Mouse (Mus musculus): ENCODE results near the gene Myo16.

Myo16 gene

DNA sequence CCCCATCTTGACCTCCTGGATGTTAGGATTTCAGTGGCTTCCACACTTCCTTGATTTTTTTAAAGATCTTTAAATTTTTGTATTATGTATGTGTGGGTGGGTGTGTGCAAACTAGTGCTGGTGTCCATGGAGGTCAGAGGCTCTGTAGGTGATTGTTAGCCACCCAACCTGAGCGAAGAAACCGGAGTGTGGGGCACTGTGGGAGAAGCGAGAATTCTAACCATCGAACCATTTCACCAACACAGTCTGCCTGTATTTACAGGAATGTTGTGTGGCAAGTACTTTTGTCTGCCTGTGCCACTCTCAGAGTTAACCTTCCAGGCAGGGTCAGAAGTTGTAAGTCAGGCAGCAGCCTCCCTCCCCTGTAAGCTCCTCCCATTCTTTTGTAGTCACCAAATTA, 22.3 kb downstream of the Myo16 start:
- peak; percentile 31 for DNase-seq (ENCODE audit: low read depth, low spot score)

DNA sequence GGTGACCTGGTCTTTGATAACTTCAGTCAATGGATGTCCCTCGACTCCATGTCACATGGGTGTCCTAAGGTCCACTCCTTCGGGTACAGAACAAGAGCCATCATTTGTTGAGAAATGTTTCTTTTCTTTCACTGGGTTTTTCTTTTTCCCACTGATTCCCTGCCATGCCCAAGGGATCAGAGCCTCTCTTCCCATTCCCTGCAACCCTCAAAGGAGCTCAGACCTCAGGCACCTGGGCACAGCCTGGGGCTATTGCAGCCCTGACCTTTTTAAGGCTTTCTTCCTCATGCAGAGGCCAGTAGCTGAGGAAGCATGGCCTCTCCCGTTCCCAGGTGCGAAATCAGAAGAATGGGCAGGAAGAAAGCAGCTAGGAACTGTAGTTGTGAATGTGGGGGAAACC, 23.4 kb downstream of the Myo16 start:
- no peak for DNase-seq (ENCODE audit: low read depth, low spot score)

DNA sequence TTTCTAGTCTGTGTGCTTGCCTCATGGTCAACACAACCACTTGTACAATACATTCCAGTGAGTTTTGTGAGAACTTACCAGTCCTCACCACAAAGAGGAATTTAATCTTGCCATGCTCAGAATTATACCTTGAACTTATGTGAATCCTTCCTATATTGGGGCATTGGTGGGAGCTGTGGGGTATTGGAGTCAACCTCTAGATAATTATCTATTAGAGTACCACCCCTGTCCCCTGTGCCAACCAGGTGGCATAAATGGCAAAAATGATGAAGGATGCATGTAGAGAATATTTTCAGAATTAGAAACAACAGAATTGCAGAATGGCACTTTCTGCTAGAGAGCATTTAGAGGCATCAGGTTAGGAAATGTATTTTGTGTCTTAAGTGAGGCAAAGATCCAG, 25.3 kb downstream of the Myo16 start:
- no peak for DNase-seq (ENCODE audit: low read depth, low spot score)

DNA sequence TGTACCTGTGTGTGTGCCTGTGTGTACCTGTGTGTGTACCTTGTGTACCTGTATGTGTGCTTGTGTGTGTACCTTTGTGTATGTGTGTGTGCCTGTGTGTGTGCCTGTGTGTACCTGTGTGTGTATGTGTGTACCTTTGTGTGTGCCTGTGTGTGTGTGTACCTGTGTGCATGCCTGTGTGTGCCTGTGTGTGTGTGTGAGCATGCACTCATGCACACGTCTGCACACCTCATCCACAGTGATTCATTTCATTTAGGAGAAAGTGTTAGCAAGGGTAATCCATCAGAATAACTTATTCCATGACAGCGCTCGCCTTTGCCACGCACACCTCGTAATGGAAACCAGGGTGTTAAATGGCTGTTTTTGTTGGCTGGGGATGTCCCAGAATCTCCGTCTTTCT, 36.9 kb downstream of the Myo16 start:
- no peak for DNase-seq (ENCODE audit: low read depth, low spot score)

DNA sequence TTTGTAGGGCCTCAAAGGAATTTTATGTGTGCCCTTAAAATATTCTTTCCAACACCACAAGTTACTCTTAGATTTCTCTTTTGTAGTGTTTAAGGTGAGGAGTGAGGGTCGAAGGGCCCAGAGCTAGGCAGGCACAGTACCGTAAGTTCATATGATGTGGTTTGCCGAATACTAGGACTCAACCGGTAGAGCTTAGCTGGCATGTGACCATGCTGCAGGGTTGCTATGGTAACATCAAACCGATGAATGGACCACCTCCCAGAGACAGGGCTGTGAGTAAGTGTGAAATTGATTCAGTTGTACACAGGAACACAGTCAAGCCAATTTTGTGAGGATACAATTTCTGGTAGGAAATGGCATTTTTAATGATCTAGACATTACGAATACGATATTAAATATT, 44.5 kb downstream of the Myo16 start:
- peak; percentile 18 for DNase-seq (ENCODE audit: low read depth, low spot score)

DNA sequence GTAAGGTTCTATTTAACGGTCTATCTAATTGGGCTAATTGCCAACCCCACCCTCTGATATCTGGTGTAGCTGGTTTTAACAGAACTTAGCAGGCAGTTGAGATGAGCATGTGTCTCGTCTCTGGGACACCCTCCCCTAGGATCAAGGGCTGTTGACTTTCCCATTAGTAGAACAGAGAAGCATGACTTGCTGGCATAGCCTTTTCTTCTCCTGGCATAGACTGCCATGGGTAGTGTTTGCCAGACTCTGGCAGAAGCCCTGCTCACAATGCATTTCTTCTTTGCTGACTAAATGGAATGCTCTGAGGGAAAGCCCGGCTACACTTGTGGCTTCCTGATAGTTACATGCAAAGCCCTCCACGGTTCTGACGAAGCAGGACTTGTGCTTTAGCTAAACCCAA, 45.6 kb downstream of the Myo16 start:
- no peak for DNase-seq (ENCODE audit: low read depth, low spot score)

DNA sequence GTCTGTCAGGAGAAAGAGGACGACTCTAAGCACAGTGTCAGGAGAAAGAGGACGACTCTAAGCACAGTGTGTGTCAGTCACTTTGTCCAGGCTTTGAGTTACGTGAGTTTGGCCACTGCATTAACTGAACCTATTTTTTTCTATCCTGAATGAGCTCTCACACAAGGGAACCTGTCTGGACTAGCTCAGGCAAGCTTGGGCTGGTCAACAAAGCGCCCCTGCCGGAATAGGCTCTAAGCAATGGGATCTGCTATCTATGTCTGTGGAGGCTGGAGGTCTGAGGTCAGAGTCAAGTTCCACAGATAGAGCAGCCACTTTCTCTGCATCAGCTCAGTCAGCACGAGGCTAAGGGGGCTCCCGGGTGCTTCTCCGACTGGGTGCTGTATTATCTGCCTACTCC, 46.3 kb downstream of the Myo16 start:
- peak; percentile 21 for DNase-seq (ENCODE audit: low read depth, low spot score)

DNA sequence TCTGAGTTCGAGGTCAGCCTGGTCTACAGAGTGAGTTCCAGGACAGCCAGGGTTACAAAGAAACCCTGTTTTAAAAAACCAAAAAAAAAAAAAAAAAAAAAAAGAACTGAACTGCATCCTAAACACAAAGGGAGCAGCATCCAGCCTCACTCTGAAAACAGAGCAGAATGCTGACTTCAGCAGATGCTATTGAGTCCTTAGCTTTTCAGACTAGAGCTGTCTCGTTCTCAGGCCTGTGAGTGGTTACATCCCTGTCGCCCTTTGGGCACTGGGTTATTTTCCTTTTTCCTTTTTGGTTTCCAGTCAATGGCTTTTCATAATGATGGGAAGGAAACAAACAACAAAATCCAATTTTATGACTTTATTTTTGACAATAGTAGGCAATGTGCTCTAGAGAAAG, 61.3 kb downstream of the Myo16 start:
- no peak for DNase-seq (ENCODE audit: low read depth, low spot score)

DNA sequence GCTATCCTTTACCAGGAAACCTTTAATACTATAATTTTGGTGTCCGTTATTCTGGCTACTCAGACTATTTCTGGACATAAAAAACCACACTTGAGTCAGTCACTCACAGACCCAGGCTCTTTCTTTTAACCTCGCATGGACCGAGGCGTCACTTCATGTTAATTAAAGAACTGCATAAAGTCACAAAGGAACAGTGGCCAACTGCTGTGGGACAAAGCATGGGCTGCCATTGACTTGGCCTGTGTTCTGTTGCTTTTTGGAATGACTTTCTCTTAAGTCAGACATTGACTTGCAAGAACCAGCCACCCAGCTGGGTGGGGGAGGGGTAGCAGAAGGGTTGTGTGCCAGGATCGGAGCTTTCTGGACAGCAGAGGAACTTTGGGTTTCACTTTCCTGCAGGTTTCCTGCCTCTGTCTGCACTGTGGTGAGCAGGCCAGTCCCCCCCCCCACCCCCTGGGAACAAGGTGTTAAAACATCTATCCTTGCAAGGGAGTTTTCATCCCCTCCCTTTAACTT, 66.1 kb downstream of the Myo16 start:
- no peak for DNase-seq (ENCODE audit: low read depth, low spot score)

DNA sequence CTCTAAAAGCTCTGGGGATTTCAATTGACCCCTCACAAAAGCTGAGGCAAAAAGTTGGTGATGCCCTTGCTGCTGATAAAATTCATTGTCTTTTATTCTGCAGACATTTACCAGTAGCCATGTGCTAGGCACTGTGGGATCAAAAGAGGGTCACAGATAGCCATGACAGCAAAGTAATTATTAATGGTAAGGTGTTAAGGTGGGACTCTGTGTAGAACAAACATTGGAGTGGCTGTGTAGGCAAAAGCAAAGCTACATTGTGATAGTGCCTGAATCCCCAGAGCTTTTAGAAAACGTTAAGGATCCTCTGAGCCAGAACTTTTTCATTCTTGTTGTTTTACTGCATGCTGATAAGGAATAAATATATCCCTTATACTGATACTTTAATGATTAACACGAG, 69.1 kb downstream of the Myo16 start:
- no peak for DNase-seq (ENCODE audit: low read depth, low spot score)

DNA sequence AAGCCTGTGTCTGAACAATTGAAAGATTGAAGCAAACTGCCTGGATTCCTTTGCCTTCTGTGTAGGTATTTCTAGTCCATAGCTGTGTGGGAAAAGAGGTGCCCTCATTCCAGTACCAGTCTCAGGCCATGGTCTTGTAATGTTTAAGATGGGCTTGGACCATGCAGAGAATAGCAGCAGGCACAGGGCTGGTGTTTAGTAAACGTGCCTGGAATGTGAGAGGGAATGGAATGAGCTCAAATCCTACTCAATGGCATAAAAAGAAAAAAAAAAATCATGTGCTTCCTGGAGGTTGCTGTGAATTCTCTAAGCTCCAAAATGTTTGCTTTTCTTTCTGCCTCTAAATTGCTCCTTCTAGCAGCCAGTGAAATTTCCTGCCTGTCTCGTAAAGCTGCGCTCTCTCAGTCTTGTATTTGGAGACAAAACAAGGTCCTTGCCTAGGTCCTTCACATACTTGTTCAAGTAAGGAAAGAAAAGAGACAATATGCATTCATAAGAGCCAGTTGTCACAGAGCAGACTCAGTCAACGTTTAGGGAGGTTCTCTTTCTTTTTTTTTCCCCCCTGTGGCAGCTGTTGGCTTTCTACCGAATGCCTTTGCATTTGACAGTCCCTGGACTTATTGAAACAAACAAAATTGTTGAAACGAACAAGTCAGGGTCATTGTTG, 70.0 kb downstream of the Myo16 start:
- no peak for DNase-seq (ENCODE audit: low read depth, low spot score)

DNA sequence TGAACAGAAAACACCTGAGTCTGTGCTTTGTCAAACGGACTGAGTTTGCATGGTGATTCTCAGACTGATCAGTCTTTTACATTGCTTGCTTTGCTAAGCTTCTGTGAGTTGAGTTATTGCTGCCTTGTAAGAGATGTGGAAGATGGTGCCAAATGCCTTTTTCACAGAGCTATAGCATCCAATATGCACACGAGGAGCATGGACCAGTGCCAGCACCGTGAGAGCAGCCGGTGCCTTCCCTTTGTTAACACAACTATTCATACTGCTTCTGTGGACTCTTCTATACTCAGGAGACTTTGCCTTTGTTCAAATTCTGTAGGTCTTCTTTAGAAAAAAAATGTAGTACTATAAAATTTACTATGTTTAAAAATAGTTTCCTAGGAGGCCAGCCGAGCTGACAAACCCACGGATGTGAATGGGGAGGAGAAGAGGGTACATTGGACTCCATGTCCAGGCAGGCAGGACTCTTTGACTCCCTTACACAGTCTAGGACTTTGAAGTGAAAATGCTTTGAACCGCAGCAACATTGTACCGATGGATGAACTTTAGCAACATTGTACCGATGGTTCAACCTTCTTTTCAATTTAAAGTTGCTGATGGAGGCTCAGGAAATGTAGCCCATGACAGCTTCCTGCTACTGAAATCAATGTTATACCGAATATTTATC, 70.7 kb downstream of the Myo16 start:
- DNase-seq (ENCODE audit: low read depth, low spot score): no peak

DNA sequence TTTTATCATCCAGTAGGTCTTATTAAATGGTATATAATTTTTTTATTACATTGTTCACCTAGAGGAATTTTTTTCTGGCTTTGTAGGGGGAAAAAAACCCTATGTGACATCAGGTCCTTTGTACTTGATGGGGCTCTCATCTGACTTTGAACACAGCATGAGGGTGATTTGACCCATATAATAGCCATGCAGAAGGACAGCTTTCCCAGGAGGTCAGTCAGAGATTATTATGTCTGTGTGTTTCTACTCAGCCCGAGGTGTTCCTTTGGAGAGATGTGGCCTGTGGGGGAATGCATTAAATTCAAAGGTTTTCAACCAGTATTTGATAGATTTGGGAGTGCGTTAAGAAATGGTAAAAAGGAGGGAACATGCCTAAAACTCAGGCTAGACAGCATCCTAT, 71.3 kb downstream of the Myo16 start:
- no peak for DNase-seq (ENCODE audit: low read depth, low spot score)

DNA sequence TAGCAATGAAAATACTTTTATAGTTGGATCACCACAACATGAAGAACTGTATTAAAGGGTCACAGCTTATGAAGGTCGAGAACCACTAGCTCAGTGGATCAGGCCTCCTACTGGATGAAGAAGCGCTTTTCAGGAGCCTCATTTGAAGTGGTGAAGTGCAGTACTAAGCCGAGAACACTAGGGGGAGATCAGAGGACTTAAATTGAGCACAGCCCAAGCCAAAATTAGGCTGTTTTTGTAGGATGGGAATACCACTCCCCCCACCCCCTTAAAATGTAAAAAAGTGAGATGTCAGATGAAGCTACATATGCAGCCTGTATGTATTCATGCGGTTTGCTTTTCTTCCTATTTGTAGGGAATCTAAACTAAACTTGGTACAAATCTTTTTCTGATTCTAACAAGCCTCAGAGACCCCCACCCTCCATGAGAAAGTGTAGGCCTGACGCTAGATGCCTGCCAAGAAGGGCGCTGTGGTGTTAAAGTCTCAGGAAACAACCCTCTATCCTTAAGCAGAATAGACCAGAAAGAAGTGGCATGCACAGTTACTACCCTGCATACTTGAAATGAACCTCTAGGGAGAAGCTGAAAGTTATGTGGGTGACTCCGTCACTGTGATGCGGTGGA, 77.1 kb downstream of the Myo16 start:
- peak; percentile 76 for DNase-seq (ENCODE audit: low read depth, low spot score)

DNA sequence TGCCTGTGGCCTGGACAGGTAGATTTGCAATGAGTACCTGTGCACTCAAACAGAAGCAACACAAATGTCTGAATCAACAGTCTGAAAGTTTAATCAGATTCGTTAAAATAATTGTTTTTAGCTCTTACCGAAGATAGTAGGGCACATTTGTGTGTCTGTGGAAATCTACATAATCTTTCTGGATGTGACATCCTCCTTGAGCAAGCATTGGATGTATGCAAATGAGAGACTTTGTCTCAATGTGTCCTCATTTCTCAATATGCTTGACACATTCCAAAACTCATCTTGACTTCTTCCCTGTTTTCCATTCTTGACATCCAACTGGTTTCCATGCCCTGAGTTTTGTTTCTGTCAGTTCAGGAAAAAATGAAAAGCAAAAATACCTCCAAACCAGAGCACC, 80.8 kb downstream of the Myo16 start:
- no peak for DNase-seq (ENCODE audit: low read depth, low spot score)

DNA sequence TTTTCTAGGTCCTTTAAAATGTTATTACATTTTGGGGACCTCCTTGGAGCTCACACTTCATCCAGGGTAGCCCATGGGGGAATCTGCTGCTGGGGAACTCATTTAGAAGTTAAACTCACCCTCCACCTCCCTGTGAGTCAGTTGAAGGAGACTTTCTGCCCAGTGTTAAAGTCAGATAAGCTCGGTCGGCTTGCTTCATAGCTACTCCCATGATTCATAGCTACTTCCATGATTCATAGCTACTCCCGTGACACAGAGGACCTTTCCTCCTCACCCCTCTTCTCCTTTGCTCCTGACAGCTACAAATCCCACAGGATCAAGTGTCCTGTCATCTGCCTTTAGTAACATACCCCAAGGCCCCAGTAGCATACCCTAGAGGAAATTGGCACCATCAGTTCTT, 89.6 kb downstream of the Myo16 start:
- no peak for DNase-seq (ENCODE audit: low read depth, low spot score)

DNA sequence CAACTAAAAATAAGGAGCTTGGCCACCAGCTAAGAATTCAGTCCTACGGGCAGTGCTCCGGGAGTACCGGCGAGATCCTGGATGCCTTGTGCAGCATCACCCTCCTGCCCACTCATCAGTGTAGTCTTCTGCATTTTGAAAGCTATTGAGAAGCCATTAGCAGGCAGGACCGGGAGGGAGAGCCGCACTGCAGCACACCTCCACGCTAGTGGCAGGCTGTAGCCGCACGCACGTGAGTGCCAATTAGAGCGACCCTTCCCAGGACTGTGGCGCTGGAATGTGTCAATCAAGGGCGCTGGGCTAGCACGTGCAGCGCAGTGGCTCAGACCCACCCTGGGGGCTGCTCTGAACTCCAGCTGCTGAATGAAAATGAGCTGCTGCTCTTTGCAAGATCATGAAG, 95.4 kb downstream of the Myo16 start:
- DNase-seq (ENCODE audit: low read depth, low spot score): peak; percentile 22

DNA sequence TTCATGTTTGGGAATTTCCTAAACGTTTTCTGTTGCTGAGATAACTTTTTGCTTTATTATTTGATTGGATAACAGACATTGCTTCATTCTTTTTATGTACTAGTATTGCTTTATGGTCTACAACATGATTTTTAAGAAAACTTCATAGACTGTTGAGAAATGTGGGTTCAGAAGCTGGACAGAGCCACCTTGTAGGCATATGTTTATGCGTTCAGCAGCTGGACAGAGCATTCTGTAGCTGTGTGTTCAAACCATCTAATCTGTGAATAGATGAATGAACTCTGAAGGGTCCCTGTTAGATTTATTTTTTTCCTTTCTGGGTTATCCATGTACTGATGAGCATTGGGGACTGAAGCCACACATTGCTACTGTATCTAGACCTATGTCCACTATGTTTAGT, 102.0 kb downstream of the Myo16 start:
- no peak for DNase-seq (ENCODE audit: low read depth, low spot score)

DNA sequence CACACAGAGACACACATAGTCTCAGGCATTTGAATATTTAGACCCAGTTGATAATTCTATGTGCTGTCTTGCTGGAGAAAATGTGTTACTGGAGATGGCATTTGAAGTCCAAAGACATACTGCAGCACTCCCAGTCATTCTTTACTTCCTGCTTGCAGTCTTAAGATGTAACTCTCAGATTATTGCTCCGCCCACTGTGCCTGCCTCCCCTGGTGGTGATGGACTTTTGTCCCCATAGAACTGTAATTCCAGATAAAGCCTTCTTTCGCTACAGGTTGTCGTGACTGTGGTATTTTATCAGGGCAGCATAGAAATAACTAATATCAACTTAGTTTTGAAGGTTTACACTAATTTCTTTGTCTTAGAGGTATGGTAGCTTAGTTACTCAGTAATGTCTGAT, 102.9 kb downstream of the Myo16 start:
- no peak for DNase-seq (ENCODE audit: low read depth, low spot score)

DNA sequence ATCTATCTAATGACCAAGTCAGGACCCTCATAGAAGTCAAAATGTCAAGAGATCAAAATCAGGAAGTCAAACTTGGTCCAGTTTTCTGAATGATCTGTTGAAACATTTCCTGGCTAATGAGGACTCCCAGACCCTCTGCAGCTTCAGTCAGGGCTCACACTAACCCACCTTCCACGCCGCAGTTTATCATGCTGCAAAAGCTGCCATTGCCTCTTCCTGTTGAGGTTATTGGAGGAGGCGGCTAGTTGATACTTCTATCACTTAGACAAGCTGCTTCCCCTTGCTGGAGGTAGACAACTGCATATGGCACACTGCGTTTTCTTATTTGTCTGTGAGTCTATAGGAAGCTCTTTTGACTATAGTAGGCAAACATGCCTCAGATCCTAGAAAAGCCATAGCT, 116.4 kb downstream of the Myo16 start:
- DNase-seq (ENCODE audit: low read depth, low spot score): no peak

DNA sequence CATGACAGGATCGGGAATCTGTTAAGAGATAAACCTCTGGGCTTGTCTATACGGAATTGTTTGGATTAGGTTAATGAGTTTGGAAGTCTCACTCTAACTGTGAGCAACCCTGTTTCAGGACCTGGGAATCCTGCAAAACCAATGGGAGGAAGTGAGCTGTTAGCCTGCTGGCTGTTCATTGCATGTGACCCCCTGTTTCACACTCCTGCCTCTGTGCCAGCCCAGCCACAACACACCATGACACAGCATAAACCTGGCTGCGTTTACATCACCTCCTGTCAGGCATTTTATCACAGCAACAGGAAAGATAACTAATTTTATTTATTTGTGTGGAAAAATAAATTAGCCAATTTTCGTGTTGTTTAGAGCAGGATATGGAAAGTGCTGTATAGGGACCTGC, 138.9 kb downstream of the Myo16 start:
- DNase-seq (ENCODE audit: low read depth, low spot score): no peak

DNA sequence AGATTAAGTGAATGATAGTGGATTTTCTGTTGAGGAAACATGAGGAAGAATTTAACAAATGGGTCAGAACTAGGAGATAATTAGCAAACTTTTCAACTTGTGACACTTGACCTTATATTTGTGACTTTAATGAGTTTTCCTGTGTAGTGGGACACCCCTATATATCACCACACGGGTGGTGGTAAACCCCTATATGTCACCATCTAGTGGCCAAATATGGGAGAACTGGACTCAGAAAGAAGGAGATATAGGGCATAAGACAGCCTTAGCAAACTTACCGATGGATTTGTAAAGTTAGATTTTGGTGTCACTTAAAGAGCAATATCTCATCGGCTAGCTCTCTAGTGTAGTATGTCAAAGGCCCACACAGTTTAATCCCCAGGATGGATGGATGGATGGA, 147.1 kb downstream of the Myo16 start:
- peak; percentile 2 for DNase-seq (ENCODE audit: low read depth, low spot score)

DNA sequence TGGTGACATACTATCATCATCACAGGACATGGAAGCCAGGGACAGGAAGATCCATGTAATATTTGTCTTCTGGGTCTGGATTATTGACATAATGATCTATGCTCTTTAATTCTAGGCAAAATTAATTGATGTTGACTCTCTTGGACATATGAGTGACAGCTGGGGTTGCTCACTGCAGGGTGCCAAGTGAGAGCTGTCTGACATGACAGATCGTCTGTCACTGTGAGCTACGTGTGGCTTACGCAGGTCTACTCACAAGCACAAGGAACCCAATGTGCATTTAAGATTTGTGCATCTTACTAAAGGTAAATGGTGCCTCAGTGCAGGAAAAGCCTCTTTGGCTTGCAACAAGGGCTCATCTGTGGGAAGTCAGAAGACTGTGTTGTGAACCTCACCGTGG, 149.3 kb downstream of the Myo16 start:
- DNase-seq (ENCODE audit: low read depth, low spot score): no peak
